Mouse (Mus musculus): Measurements from ENCODE around the gene Acox1. TPM values are rescaled to one million over a fixed set of nuclear protein-coding genes. Genes with fewer than 3 reads are reported as not detected.

The Acox1 gene
- polyA plus RNA-seq, 1 experiment: 265 TPM

GRCm38 (mm10) chr11:116171959-116172358, 26.9 kb downstream of the Acox1 start:
- peaks cover 33% of the 10 kb centered on the region; the same call in 1 of the 2 replicates for H3K4me1 ChIP-seq (ENCODE audit: control insufficient read depth, insufficient read depth, low read length)
- no peaks in the 10 kb centered on the region for H3K27me3 ChIP-seq (replicated peaks; ENCODE audit: control insufficient read depth, insufficient read depth, low read length)
- 51% methylated on average over 2 of the region's 2 CpGs for WGBS
- no peak overlapping the region for H3K4me3 ChIP-seq (ENCODE audit: insufficient read depth, low read depth, low read length)
- TF ChIP-seq POLR2A (IDR thresholded peaks at IDR 0.05; ENCODE audit: low read depth, low read length) (no peak), CTCF (conservative IDR thresholded peaks at IDR 0.05; ENCODE audit: insufficient read depth, insufficient read length, low read depth, low read length) (no peak)
- peak overlapping the region; percentile 76 for H3K27ac ChIP-seq (ENCODE audit: insufficient read depth, low read depth, low read length)
- peaks cover 15% of the 10 kb centered on the region for H3K36me3 ChIP-seq (ENCODE audit: control insufficient read depth, insufficient read depth, low read length)
- peak; percentile 82 for DNase-seq

- WGBS: 54% methylated on average over 5 of the region's 5 CpGs
- peaks cover 11% of the 10 kb centered on the region for H3K36me3 ChIP-seq (ENCODE audit: control insufficient read depth, insufficient read depth, low read length)
- H3K27me3 ChIP-seq (replicated peaks; ENCODE audit: control insufficient read depth, insufficient read depth, low read length): no peaks in the 10 kb centered on the region
- DNase-seq: peak; percentile 85
- no peak overlapping the region for H3K4me3 ChIP-seq (ENCODE audit: insufficient read depth, low read depth, low read length)
- peak overlapping the region; percentile 78 for H3K27ac ChIP-seq (ENCODE audit: insufficient read depth, low read depth, low read length)
- H3K4me1 ChIP-seq (ENCODE audit: control insufficient read depth, insufficient read depth, low read length): peaks cover 24% of the 10 kb centered on the region; the same call in 1 of the 2 replicates
- TF ChIP-seq POLR2A (IDR thresholded peaks at IDR 0.05; ENCODE audit: low read depth, low read length) (no peak), CTCF (conservative IDR thresholded peaks at IDR 0.05; ENCODE audit: insufficient read depth, insufficient read length, low read depth, low read length) (no peak)
These were observed 28.6 kb downstream of the Acox1 start for GRCm38 (mm10) chr11:116170003-116170800.

- Histone ChIP-seq H3K4me3 (ENCODE audit: insufficient read depth, low read depth, low read length) (no peak overlapping the region), H3K27me3 (replicated peaks; ENCODE audit: control insufficient read depth, insufficient read depth, low read length) (no peaks in the 10 kb centered on the region), H3K4me1 (ENCODE audit: control insufficient read depth, insufficient read depth, low read length) (peaks cover 19% of the 10 kb centered on the region; the same call in 1 of the 2 replicates), H3K36me3 (ENCODE audit: control insufficient read depth, insufficient read depth, low read length) (peaks cover 11% of the 10 kb centered on the region), H3K27ac (ENCODE audit: insufficient read depth, low read depth, low read length) (no peak overlapping the region)
- no peak for TF ChIP-seq POLR2A (IDR thresholded peaks at IDR 0.05; ENCODE audit: low read depth, low read length)
- TF ChIP-seq CTCF (conservative IDR thresholded peaks at IDR 0.05; ENCODE audit: insufficient read depth, insufficient read length, low read depth, low read length): no peak
- 73% methylated on average over 3 of the region's 3 CpGs for WGBS
- no peak for DNase-seq
These were observed 29.6 kb downstream of the Acox1 start for GRCm38 (mm10) chr11:116169214-116169613.

- peak; percentile 97 for DNase-seq
- peak within 1 kb of the TSS; percentile 61 for H3K27ac ChIP-seq (ENCODE audit: insufficient read depth, low read depth, low read length)
These were observed 30.9 kb downstream of the Acox1 start, which contains the start of gene Fbf1 for GRCm38 (mm10) chr11:116167884-116168439. Gene Fbf1, minus strand, starts transcription at chr11:116168166.

GRCm38 (mm10) chr11:116167232-116167631, 31.6 kb downstream of the Acox1 start:
- 20% methylated on average over 6 of the region's 6 CpGs for WGBS
- no peak for TF ChIP-seq POLR2A (IDR thresholded peaks at IDR 0.05; ENCODE audit: low read depth, low read length)
- no peak for TF ChIP-seq CTCF (conservative IDR thresholded peaks at IDR 0.05; ENCODE audit: insufficient read depth, insufficient read length, low read depth, low read length)
- peak overlapping the region; percentile 61; the same call in 1 of the 2 replicates for H3K27ac ChIP-seq (ENCODE audit: insufficient read depth, low read depth, low read length)
- peak; percentile 29 for DNase-seq
- H3K36me3 ChIP-seq (ENCODE audit: control insufficient read depth, insufficient read depth, low read length): 0 out of 2 replicates have a peak, but pooled peaks cover under 1% of the 10 kb centered on the region
- peaks cover 21% of the 10 kb centered on the region; the same call in 1 of the 2 replicates for H3K4me1 ChIP-seq (ENCODE audit: control insufficient read depth, insufficient read depth, low read length)
- H3K4me3 ChIP-seq (ENCODE audit: insufficient read depth, low read depth, low read length): peak overlapping the region; percentile 87
- no peaks in the 10 kb centered on the region for H3K27me3 ChIP-seq (replicated peaks; ENCODE audit: control insufficient read depth, insufficient read depth, low read length)

More at GRCm38 (mm10) chr11:116167884-116168439, 30.9 kb downstream of the Acox1 start, which contains the start of gene Fbf1:
- peaks cover 26% of the 10 kb centered on the region; the same call in 1 of the 2 replicates for H3K4me1 ChIP-seq (ENCODE audit: control insufficient read depth, insufficient read depth, low read length)
- peaks cover 5% of the 10 kb centered on the region for H3K36me3 ChIP-seq (ENCODE audit: control insufficient read depth, insufficient read depth, low read length)
- no peak for TF ChIP-seq CTCF (conservative IDR thresholded peaks at IDR 0.05; ENCODE audit: insufficient read depth, insufficient read length, low read depth, low read length)
- peak; percentile 32 for TF ChIP-seq POLR2A (IDR thresholded peaks at IDR 0.05; ENCODE audit: low read depth, low read length)
- no peaks in the 10 kb centered on the region for H3K27me3 ChIP-seq (replicated peaks; ENCODE audit: control insufficient read depth, insufficient read depth, low read length)
- under 1% methylated on average over 40 of the region's 40 CpGs for WGBS
- peak within 1 kb of the TSS; percentile 87 for H3K4me3 ChIP-seq (ENCODE audit: insufficient read depth, low read depth, low read length)

GRCm38 (mm10) chr11:116163002-116163401, 35.8 kb downstream of the Acox1 start:
- TF ChIP-seq CTCF (conservative IDR thresholded peaks at IDR 0.05; ENCODE audit: insufficient read depth, insufficient read length, low read depth, low read length) (no peak), POLR2A (IDR thresholded peaks at IDR 0.05; ENCODE audit: low read depth, low read length) (no peak)
- Histone ChIP-seq H3K27ac (ENCODE audit: insufficient read depth, low read depth, low read length) (no peak overlapping the region), H3K36me3 (ENCODE audit: control insufficient read depth, insufficient read depth, low read length) (no peaks in the 10 kb centered on the region), H3K4me3 (ENCODE audit: insufficient read depth, low read depth, low read length) (no peak overlapping the region), H3K27me3 (replicated peaks; ENCODE audit: control insufficient read depth, insufficient read depth, low read length) (no peaks in the 10 kb centered on the region), H3K4me1 (ENCODE audit: control insufficient read depth, insufficient read depth, low read length) (peaks cover 8% of the 10 kb centered on the region; the same call in 1 of the 2 replicates)
- WGBS: 16% methylated on average over 9 of the region's 9 CpGs
- peak; percentile 74 for DNase-seq

GRCm38 (mm10) chr11:116162146-116162545, 36.7 kb downstream of the Acox1 start:
- TF ChIP-seq POLR2A (IDR thresholded peaks at IDR 0.05; ENCODE audit: low read depth, low read length) (no peak), CTCF (conservative IDR thresholded peaks at IDR 0.05; ENCODE audit: insufficient read depth, insufficient read length, low read depth, low read length) (no peak)
- no peaks in the 10 kb centered on the region for H3K36me3 ChIP-seq (ENCODE audit: control insufficient read depth, insufficient read depth, low read length)
- H3K27me3 ChIP-seq (replicated peaks; ENCODE audit: control insufficient read depth, insufficient read depth, low read length): no peaks in the 10 kb centered on the region
- WGBS: 84% methylated on average over 10 of the region's 10 CpGs
- H3K4me1 ChIP-seq (ENCODE audit: control insufficient read depth, insufficient read depth, low read length): peaks cover 8% of the 10 kb centered on the region; the same call in 1 of the 2 replicates
- no peak for DNase-seq
- H3K27ac ChIP-seq (ENCODE audit: insufficient read depth, low read depth, low read length): no peak overlapping the region
- no peak overlapping the region for H3K4me3 ChIP-seq (ENCODE audit: insufficient read depth, low read depth, low read length)
